Mouse (Mus musculus) stomach, postnatal 0 days (tissue): ENCODE measurements at regions not wholly inside any gene's neighbourhood (a gene's known extent, or its start where the extent isn't known, plus 50 kb on each side); places are given as distances from the start of the nearest gene placed in this dataset.

ENCODE experiments used
- CTCF ChIP-seq: IDR thresholded peaks from 2 replicates; pipeline ENCODE4 v1.5.1; 2016; ENCODE audit warnings: antibody characterized with exemption, low read depth, mild to moderate bottlenecking, moderate library complexity
- EP300 ChIP-seq: optimal IDR thresholded peaks from 2 replicates; pipeline ENCODE3; 2016; ENCODE audit warnings: antibody characterized with exemption

GRCm38 (mm10) chr10:44721670-44722069 is 193.4 kb upstream of the Prdm1 start:
- no peak for TF ChIP-seq CTCF
- no peak for TF ChIP-seq EP300
